Mouse (Mus musculus) lung, adult 2 months (tissue): ENCODE results near the gene Serpina1b.
"Not testable (repeated sequence)": the region's sequence is repeated elsewhere in the genome, so short reads cannot be mapped to it uniquely, and the experiment has no call there.

ENCODE experiments used
- CTCF ChIP-seq: fragments of 200-500 bp; IDR thresholded peaks from 2 replicates; pipeline ENCODE4 v1.5.1; 2011; ENCODE audit warnings: mild to moderate bottlenecking, low read length, control low read depth; ENCODE audit not compliant: insufficient read depth
- POLR2A ChIP-seq: fragments of 200-500 bp; IDR thresholded peaks from 2 replicates; pipeline ENCODE4 v1.6.1; 2011; ENCODE audit warnings: low read depth, mild to moderate bottlenecking, control low read depth, low read length, borderline replicate concordance; ENCODE audit errors: extremely low read depth

- not testable (repeated sequence) for TF ChIP-seq CTCF, POLR2A
Measured at GRCm38 (mm10) chr12:103830273-103830672, at the start of gene Serpina1b.
